Mouse (Mus musculus) kidney, postnatal 25 days (tissue): ENCODE data around the gene Mios.

Experiments
- DNase-seq, 2 experiments: peaks; one replicate each; pipeline ENCODE4 v3.0.0; 2021; ENCODE audit warnings: mixed read lengths in 2 of 2

Mios gene

DNA sequence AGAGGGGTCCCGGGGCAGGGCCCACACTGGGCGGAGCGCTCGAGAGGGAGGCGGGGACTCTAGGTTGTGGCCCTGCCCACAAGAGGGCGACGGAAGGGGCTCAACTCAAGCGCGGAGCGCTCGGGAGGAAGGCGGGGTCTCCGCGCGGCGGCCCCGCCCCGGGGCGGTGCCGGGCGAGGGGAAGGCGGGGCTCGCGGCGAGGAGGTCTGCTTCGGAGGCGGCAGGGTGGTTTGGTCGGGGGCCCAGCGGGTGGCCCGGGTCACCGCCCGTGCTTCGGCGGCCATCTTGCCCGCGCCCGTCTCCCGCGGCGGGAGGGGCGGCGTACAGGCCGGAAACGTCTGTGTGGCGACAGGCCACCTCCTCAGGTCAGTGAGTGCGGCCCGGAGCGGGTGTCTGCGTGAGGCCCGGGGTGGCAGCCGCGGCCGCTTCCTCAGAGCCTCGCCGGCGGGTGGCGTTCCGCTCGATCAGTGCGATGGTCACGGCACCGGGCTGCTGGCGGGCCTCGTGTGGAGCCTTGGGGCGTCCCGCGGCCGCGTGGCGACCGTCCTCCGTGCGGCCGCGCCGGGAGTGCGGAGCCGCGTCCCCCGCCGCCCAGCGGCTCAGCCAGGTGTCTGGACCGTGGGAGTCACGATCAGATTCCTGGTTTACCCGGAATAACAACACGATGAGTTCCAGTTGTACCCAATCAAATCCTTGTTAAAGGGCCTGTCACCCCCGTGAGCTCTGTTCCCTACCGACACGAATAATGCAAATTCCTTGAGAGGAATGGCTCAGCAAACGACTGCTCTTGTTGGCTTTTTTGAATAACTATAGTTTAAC lies at the start of gene Mios:
Gene Mios, plus strand, starts transcription at position 176 of the 819 bp plus-strand sequence.
- peak; percentile 84 to 94 for DNase-seq

- no peak for DNase-seq
Measured at GRCm38 (mm10) chr6:8160001-8160400, 49.0 kb upstream of the Mios start.

DNA sequence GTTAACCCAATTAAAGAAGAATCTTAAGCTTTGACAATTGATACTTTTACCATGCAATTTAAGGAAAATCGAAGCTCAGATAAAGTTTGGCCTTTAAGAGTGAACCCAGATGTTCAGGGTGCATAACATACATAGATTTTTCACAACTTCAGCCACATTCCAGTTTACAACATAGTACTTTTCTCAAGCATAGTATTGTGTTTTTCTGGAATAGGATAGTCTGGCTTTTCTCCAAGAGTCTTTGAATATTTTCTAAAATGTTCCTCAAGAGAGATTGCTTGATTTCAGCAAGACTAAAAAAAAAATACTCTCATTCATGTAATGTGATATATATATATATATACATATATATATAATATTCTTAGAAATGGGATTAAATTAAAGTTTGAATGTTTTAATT lies 44.3 kb upstream of the Mios start:
- no peak for DNase-seq

DNA sequence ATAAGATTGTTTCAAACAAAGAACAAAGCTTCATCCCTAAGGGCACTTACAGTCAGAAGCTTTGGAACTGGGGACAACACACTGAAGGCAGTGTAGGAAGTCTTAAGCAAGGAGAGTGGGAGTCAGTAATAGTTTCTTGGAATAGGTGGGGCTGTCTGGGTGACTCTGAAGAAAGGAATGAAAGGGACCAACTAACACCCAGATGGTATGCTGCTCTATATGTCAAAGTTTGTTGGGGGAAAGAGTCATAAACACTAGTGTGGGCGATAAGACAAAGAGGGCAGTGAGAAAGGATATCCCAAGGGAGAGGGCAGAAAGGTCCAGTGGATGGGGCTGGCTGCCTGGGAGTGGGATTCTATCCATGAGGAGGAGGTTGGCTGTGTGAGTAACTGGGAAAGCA lies 36.9 kb upstream of the Mios start:
- DNase-seq, result no peak

DNA sequence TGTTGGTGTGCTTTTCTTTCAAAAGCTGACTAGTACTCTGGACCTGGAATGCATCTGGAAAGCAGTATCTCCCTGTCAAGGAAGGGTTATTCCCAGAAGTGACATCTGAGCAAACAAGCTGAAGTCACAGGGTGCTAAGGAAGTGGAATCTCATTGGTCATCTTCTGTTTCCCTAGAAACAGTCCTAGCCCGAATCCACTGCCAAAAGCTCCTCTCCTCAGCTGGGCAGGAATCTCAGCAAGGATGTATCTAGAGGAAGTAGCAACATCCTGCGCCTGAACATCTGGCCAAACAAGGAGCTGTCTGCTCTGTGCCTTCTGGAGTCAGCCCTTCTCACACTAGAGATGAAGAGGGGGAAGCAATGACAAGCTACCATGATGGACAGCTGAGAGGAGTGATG lies 35.0 kb upstream of the Mios start:
- peak; percentile 10 to 35 for DNase-seq

DNA sequence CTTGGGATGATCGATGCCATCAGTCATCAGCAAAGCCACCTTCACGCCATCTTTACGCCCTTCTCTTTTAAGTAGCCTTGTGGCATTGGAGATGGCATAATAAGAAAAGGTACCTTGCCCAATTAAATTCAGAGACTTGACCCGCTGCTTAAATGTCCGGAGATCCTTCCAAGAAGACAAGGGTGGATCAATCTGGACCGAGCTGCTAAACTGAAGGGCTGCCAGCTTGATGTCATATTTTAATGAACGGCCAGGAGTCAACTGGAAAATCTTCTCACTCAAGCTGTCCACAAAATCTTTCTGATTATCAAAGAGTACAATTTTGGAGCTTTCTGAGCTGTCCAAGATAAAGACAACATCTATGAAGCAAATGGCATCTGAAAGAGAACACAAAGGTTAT lies 33.7 kb upstream of the Mios start:
- no peak for DNase-seq

- no peak for DNase-seq
Measured at GRCm38 (mm10) chr6:8176116-8176515, 32.9 kb upstream of the Mios start.

DNA sequence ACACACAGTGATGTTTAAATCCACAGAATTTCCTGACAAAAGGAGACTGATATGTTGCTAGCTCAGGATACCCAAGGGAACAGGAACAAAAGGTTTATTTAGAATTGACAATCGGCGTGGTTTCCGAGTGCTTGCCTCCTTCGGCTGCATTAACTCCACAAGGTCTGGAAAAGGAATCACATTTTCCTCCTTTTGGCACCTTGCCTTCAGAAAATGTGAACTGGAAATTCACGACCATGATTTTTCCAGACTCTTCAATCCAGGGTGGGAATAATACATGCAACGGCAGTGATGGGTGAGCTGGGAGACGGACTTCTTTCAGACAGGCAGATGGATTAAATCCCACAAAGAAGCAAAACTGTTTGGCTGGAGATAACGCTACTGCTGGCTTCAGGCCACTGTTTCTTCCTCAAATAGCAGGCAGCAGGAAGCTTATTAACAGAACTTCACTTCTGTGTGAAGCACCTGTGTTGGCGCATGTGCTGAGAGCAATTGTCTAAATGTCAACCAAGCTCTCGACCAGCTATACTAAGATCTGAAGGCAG lies 30.6 kb upstream of the Mios start:
- no peak for DNase-seq

GRCm38 (mm10) chr6:8188599-8189233 lies 20.3 kb upstream of the Mios start:
- no peak for DNase-seq

DNA sequence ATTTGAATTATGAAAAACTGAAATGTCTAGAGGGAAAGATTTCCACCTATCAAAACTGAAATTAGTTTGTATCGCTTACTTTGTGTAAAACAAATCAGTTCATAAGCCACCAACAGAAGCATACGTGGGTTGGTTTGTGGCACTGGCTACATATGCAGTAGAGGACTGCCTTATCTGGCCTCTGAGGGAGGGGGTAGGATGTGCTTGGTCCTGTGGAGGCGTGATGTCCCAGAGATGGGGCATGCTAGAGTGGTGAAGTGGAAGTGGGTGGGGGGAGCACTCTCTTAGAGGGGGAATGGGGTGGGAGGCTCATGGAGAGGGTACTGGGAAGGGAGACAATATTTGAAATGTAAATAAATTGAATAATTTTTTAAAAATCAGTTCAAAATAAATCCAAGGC lies 19.1 kb upstream of the Mios start:
- no peak for DNase-seq

GRCm38 (mm10) chr6:8192517-8192916 lies 16.5 kb upstream of the Mios start, which contains the start of gene Col28a1:
Gene Col28a1, minus strand, starts transcription at chr6:8192617.
- DNase-seq, result no peak

DNA sequence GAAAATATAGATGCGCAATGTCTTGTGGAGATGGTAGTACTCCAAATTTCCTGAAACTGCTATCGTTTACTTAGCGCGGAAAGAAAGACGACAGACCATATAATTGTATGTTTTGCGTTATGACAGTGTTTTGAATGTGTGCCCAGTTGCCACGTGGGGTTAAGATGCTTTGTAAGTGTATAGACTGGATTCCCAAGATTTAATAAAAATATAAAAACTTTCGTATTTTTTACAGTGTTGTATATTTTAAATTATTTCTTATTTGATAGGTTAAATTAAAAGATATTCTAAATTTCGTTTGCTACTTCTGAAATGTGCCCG lies 804 bp downstream of the Mios start:
- no peak for DNase-seq

GRCm38 (mm10) chr6:8210661-8211060 lies 1.6 kb downstream of the Mios start:
- DNase-seq, result no peak

- no peak for DNase-seq
Measured at GRCm38 (mm10) chr6:8227035-8227434, 18.0 kb downstream of the Mios start.

- no peak for DNase-seq
Measured at GRCm38 (mm10) chr6:8228596-8228995, 19.6 kb downstream of the Mios start.

- no peak for DNase-seq
Measured at GRCm38 (mm10) chr6:8258316-8258715, 49.3 kb downstream of the Mios start.

DNA sequence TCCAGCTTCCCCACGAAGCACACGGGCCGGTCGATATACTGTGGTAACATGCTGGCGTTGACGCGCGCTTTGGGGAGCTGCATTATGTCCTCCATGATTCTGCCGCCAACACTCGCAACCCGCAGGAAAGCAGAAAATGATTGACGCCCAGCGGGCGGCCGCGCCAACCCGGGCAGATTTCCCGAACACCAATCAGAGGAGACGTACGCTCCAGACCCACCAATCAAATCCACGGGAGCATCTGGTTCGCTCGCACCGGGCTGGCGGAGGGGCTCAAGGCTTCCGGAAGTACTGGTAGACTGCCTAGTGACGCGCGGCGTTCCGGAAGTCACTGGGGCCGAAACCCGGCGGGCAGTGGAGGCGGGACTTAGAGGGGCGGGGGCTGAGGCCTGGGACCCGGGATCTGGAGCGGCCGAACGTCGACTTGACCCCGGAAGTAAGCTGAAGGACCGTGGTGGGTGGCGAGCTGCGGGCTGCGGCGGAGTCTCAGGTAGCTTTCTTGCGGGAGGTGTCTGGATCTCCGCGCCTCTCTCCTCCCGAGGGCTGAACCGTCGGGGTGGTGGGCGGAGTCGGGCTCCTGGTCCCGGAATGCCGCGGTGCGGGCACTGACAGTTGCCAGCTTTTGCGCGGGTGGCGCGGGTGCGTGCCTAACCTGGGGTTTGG lies 50.1 kb downstream of the Mios start, which contains the start of the genes Rpa3, Umad1 and Gm45062:
Gene Rpa3, minus strand, starts transcription at position 170 of the 663 bp plus-strand sequence.
Gene Umad1, plus strand, starts transcription at position 285 of the 663 bp plus-strand sequence.
Gene Gm45062, plus strand, starts transcription at position 447 of the 663 bp plus-strand sequence.
- DNase-seq, result peak; percentile 97 to 99

DNA sequence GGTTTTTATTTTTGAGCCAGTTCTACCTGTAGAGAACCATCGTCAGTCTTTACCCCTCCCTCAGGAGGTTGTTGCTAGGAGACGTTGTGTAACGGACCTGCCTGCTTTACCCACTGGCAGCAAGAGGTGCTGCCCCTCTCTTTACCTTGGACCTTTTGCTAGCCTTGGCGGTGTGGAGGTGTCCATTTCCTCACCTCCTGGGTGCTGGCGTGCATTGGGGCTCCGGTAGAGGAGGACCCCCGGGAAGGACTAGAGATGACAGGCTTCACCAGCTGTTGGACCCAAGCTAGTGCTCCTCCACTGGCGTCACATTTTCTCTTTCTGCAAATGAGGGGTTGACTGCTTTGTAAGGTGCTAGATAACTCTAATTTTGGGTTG lies 50.6 kb downstream of the Mios start:
- no peak for DNase-seq

GRCm38 (mm10) chr6:8271047-8271446 lies 62.0 kb downstream of the Mios start:
- DNase-seq, result peak in 1 of 2 experiments; percentile 35

- DNase-seq, result peak; percentile 58 to 67
Measured at GRCm38 (mm10) chr6:8274387-8275054, 65.5 kb downstream of the Mios start.

DNA sequence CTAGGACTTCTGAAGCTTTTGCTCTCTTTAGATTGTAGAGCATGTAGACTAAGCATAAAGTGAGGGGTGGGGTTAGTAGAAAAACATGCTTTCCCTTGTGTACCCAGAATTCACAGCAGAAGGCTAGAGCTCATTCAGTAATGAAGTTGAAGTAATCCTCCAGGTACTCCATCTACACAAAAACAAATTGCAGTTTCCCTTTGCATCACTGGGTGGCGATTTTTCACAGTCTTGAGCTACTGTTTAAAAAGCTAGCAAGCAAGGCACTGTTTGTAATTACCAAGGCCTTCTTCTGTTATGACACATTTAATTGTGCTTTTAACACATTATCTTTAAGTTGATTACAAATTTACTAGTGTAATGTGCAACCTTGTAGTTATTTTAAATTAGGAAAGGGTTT lies 66.1 kb downstream of the Mios start:
- DNase-seq, result peak; percentile 57 to 80

DNA sequence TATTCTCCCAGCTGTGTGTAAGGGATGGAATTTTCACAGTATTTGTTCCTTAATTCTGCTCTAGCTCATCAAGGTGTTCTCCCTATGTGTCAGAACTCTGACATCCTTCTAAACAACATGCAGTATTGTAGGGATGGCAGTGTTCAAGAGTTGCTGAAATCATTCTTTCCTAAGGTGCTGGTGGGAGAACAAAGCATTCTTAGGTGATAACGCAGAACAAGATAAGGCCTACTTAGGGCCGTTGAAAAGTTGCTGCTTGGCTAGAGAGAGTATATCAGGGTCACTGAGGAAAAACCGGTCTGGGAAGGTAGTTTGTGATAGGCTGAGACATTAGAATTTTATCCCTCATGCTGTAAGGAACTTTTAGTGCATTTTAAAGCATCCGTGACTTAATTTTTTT lies 67.4 kb downstream of the Mios start:
- no peak for DNase-seq
